Mouse (Mus musculus) limb, embryonic 14.5 days (tissue): Measurements from ENCODE around the gene Nme9. TPM values are rescaled to one million over a fixed set of nuclear protein-coding genes. Genes with fewer than 3 reads are reported as not detected.

Experiments
- ATAC-seq: fragments of 200-750 bp; cut with Nextera tagmentation; 2 replicates; pipeline ENCODE4 v1.8.0; 2017; ENCODE audit warnings: low read depth, moderate number of reproducible peaks, moderate TSS enrichment; ENCODE audit not compliant: low FRiP score
- DNase-seq: peaks from one replicate; pipeline ENCODE4 v3.0.0-alpha.2; 2015; ENCODE audit warnings: low spot score
- H3K27ac ChIP-seq: fragments of 300-500 bp; sonication (generic); replicated peaks from 2 replicates; pipeline ENCODE4 v1.5.1; 2014; ENCODE audit warnings: low read depth, mild to moderate bottlenecking, low read length, moderate library complexity, mixed read lengths
- H3K27me3 ChIP-seq: fragments of 300-500 bp; sonication (generic); 2 replicates; pipeline ENCODE4 v1.6.1; 2014; ENCODE audit warnings: low read length, mixed read lengths; ENCODE audit not compliant: control insufficient read depth, insufficient read depth
- H3K36me3 ChIP-seq: fragments of 300-500 bp; sonication (generic); 2 replicates; pipeline ENCODE4 v1.6.1; 2014; ENCODE audit warnings: mild to moderate bottlenecking, low read length, moderate library complexity, mixed read lengths; ENCODE audit not compliant: control insufficient read depth, insufficient read depth
- H3K4me1 ChIP-seq: fragments of 300-500 bp; sonication (generic); 2 replicates; pipeline ENCODE4 v1.6.1; 2014; ENCODE audit warnings: antibody characterized with exemption, low read length, mixed read lengths; ENCODE audit not compliant: control insufficient read depth, insufficient read depth
- H3K4me2 ChIP-seq: fragments of 300-500 bp; sonication (generic); replicated peaks from 2 replicates; pipeline ENCODE4 v1.6.1; 2014; ENCODE audit warnings: low read depth, mild to moderate bottlenecking, low read length, moderate library complexity; ENCODE audit not compliant: severe bottlenecking
- H3K4me3 ChIP-seq: fragments of 300-500 bp; sonication (generic); replicated peaks from 2 replicates; pipeline ENCODE4 v1.5.1; 2014; ENCODE audit warnings: low read length
- H3K9ac ChIP-seq: fragments of 300-500 bp; sonication (generic); 2 replicates; pipeline ENCODE4 v1.6.1; 2014; ENCODE audit warnings: mild to moderate bottlenecking, low read depth, low read length, moderate library complexity; ENCODE audit not compliant: severe bottlenecking
- H3K9me3 ChIP-seq: fragments of 300-500 bp; sonication (generic); 2 replicates; pipeline ENCODE4 v1.6.1; 2016; ENCODE audit warnings: low read length; ENCODE audit not compliant: control insufficient read depth
- POLR2A ChIP-seq: fragments of 200-500 bp; IDR thresholded peaks from 2 replicates; pipeline ENCODE4 v1.8.0; 2012; ENCODE audit warnings: inconsistent platforms, mild to moderate bottlenecking, moderate library complexity, borderline replicate concordance; ENCODE audit not compliant: insufficient read depth, insufficient read length; ENCODE audit errors: extremely low read depth
- WGBS: fragments of 180-500 bp; shearing (Covaris S2); extraction: QIAGEN DNeasy Blood & Tissue Kit; methylation state at CpG from one replicate; pipeline ENCODE4 v1.1.7; 2014; 5-methylcytosine and 5-hydroxymethylcytosine counted together
- polyA plus RNA-seq, 2 experiments: library from polyadenylated mRNA; depleted of rRNA in 1 of 2; stranded (reverse) in 1 of 2; unstranded in 1 of 2; fragments of >200 nt; fragmentation: Nextera tagmentation in 1 of 2; extraction: Ambion mirVana in 1 of 2; gene quantifications; 2 replicates each; pipeline versions ENCODE4 v1.2.1 to v1.2.3; 2012 to 2014

Gene Nme9
- polyA plus RNA-seq, 2 experiments: not detected

DNA sequence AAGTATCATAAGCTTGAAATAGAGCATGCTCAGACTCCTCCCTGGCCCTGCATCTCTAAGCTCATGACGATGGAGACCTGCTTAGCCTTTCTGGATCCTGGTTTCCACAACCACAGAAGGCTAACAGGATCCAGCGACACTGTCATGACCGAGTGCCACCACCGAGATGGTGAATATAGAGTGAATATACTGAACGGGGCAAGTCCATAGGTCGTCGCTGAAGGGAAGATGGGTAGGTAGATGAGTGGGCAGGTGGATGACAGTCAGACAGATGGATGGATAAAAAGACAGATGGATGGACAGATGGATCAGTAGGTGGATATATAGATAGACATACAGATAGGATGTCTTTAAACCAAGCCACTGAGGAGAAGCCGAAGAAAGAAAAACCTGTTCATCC is 19.9 kb upstream of the Nme9 start:
- H3K4me2 ChIP-seq: no peak overlapping the region
- no peaks in the 10 kb centered on the region for H3K27me3 ChIP-seq
- 93% methylated on average over 8 of the region's 8 CpGs for WGBS
- H3K27ac ChIP-seq: no peak overlapping the region
- TF ChIP-seq POLR2A: no peak
- H3K4me3 ChIP-seq: no peak overlapping the region
- H3K9ac ChIP-seq: no peak overlapping the region
- H3K9me3 ChIP-seq: no peaks in the 10 kb centered on the region
- ATAC-seq (no peak), DNase-seq (no peak)
- H3K4me1 ChIP-seq: peaks cover 28% of the 10 kb centered on the region
- H3K36me3 ChIP-seq: no peaks in the 10 kb centered on the region

DNA sequence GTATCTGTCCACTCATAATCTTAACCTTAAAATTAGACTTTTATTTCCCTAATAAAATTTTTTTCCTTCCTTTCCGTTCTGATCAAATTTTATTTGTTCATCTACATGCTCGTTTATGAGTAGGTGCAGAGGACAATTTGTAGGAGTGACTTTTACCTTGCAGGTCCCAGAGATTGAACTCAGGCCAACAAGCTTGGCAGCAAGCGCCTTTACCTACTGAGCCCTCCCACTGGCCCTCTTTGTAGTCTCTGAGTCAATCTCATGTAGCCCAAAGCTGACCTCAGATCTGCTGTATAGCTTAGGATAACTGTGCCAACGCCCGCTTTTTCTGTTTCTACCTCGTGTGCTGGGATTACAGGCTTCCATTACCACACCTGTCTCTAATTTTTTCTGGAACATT is 19.3 kb upstream of the Nme9 start:
- Histone ChIP-seq H3K9me3 (no peaks in the 10 kb centered on the region), H3K27ac (no peak overlapping the region), H3K36me3 (no peaks in the 10 kb centered on the region), H3K4me3 (no peak overlapping the region), H3K4me2 (no peak overlapping the region), H3K9ac (no peak overlapping the region), H3K4me1 (peaks cover 27% of the 10 kb centered on the region), H3K27me3 (no peaks in the 10 kb centered on the region)
- no peak for TF ChIP-seq POLR2A
- 62% methylated on average over 6 of the region's 6 CpGs for WGBS
- ATAC-seq: no peak
- no peak for DNase-seq

DNA sequence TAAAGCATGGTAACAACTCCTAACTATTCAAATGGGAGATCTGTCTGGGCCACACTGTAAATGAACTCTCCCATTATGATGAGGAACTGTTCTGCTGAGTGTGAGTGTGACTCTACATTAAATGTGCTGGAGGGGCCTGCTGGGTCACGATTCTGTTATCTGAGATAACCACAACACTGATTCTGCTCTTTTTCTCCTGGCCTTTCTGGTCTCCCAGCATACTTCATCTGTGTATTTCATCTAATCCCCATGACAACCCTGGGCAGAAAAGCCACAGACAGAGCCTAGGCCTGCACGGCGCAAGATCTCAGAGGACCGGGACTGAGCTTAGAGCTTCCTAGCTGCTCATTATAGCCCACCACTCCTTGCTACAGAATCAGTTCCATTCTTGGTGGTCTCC is 18.8 kb upstream of the Nme9 start:
- Histone ChIP-seq H3K4me3 (no peak overlapping the region), H3K9ac (no peak overlapping the region), H3K27ac (no peak overlapping the region), H3K27me3 (no peaks in the 10 kb centered on the region), H3K9me3 (no peaks in the 10 kb centered on the region), H3K36me3 (no peaks in the 10 kb centered on the region), H3K4me1 (peaks cover 30% of the 10 kb centered on the region), H3K4me2 (no peak overlapping the region)
- ATAC-seq: no peak
- no peak for TF ChIP-seq POLR2A
- DNase-seq: no peak
- WGBS: 87% methylated on average over 4 of the region's 4 CpGs

DNA sequence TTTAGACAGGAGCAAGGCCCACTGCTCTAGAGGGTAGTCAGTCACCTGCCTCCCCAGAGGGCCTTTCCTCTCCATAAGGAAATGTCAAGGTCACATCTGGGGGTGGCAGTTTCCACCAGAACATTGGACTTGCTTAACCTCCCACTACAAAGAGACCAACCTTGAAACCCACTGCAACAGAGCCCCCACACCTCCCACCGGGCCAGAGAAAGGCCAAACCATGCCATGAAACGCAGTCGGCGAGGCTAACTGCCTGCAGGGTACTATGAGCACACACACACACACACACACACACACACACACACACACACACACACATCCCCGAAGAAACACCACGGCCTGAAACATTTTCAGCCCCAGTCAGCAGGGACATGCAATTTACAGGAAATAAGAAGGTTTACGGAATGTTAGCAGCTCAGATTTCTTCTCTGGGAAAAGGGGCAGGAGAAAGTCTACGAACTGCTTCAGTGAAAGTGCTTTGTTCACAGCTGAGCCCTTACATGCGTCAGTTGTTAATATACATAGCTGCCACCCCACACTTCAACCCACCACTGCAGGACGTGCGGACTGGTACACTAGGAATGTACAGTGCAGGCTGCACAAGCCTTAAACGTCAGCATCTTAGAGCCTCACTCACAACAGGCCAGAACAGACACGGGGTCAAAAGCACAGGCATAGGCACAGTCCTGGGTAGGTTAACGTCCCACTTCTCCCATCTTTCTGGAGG is 16.2 kb upstream of the Nme9 start:
- no peak for TF ChIP-seq POLR2A
- peaks cover 18% of the 10 kb centered on the region for H3K4me1 ChIP-seq
- H3K4me3 ChIP-seq: peak overlapping the region; percentile 83
- peak overlapping the region; percentile 93 for H3K9ac ChIP-seq
- ATAC-seq (peak; percentile 34), DNase-seq (peak; percentile 62)
- no peaks in the 10 kb centered on the region for H3K27me3 ChIP-seq
- H3K36me3 ChIP-seq: no peaks in the 10 kb centered on the region
- H3K9me3 ChIP-seq: no peaks in the 10 kb centered on the region
- WGBS: 4% methylated on average over 14 of the region's 14 CpGs
- H3K4me2 ChIP-seq: peak overlapping the region; percentile 89
- peak overlapping the region; percentile 87 for H3K27ac ChIP-seq

DNA sequence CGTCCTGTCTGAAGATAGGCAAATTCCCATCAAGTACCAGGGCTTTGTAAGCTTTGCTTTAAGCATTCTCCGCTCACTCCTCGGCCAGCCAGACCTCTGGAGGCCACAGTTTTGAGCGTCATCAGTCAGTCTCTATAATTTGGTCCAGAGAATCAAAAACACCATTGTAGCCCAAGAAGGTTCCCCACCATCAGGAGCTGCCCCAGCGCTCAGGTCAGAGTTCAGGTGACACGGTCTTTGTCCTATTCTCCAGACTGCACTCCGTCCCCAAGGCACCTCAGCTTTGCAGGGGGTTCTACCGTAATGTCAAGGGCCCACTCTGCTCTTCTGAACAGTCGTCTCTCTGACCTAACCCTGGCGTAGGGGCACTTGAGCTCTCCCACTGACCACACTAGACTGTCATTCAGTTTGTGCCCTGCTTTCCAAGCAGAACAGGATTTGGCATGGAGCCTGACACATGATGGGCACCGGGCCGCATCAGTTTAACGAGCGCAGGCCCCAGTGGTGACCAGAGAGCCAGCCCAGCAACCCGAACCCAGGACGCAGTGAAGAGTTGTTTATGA is 15.6 kb upstream of the Nme9 start:
- 12% methylated on average over 16 of the region's 16 CpGs for WGBS
- H3K4me1 ChIP-seq: peaks cover 18% of the 10 kb centered on the region
- H3K36me3 ChIP-seq: no peaks in the 10 kb centered on the region
- peak overlapping the region; percentile 83 for H3K4me3 ChIP-seq
- H3K27me3 ChIP-seq: no peaks in the 10 kb centered on the region
- peak overlapping the region; percentile 87 for H3K27ac ChIP-seq
- no peaks in the 10 kb centered on the region for H3K9me3 ChIP-seq
- no peak for TF ChIP-seq POLR2A
- ATAC-seq (peak; percentile 17; the same call in 1 of the 2 replicates), DNase-seq (no peak)
- H3K4me2 ChIP-seq: peak overlapping the region; percentile 89
- peak overlapping the region; percentile 93 for H3K9ac ChIP-seq
